Mouse (Mus musculus) macrophage (primary cell): ENCODE results near the gene Mageb1. TPM values are rescaled to one million over a fixed set of nuclear protein-coding genes. Genes with fewer than 3 reads are reported as not detected.
"Not testable (repeated sequence)": the region's sequence is repeated elsewhere in the genome, so short reads cannot be mapped to it uniquely, and the experiment has no call there.

Experiments
- H3K27ac ChIP-seq: fragments of 350-480 bp; formaldehyde crosslinking; 2 replicates; pipeline ENCODE4 v1.9.0; 2021
- H3K36me3 ChIP-seq: fragments of 350-480 bp; formaldehyde crosslinking; 2 replicates; pipeline ENCODE4 v1.9.0; 2021; ENCODE audit errors: inconsistent target
- H3K4me3 ChIP-seq: fragments of 350-480 bp; formaldehyde crosslinking; 2 replicates; pipeline ENCODE4 v1.9.0; 2021; ENCODE audit errors: inconsistent target
- H3K79me2 ChIP-seq: fragments of 350-480 bp; formaldehyde crosslinking; 2 replicates; pipeline ENCODE4 v1.9.0; 2021; ENCODE audit errors: inconsistent target
- WGBS: methylation state at CpG from one replicate; pipeline ENCODE4 v1.1.7; 2026; ENCODE audit warnings: inconsistent platforms; ENCODE audit not compliant: missing documents; 5-methylcytosine and 5-hydroxymethylcytosine counted together
- polyA plus RNA-seq: library from polyadenylated mRNA; stranded (reverse); fragments of 250-400 nt; gene quantifications from 3 replicates; pipeline ENCODE4 v1.2.4, GENCODE M21; 2018; ENCODE audit warnings: inconsistent platforms
- total RNA-seq, 78 experiments: library from RNA; depleted of rRNA; stranded (reverse); fragments of 250-400 nt; gene quantifications; 1 replicate in 9 of 78; 2 replicates in 24 of 78; 3 replicates in 43 of 78; 4 replicates in 2 of 78; pipeline ENCODE4 v1.2.4; 2018; ENCODE audit warnings: inconsistent platforms in 56 of 78

The Mageb1 gene
- not detected for total RNA-seq (2018; cell fraction: chromatin; rRNA removed)
- total RNA-seq (2018; cell fraction: cytosol; rRNA removed) = not detected
- total RNA-seq (2018; cell fraction: nucleus; rRNA removed) = not detected
- polyA plus RNA-seq = not detected in 3 replicates

DNA sequence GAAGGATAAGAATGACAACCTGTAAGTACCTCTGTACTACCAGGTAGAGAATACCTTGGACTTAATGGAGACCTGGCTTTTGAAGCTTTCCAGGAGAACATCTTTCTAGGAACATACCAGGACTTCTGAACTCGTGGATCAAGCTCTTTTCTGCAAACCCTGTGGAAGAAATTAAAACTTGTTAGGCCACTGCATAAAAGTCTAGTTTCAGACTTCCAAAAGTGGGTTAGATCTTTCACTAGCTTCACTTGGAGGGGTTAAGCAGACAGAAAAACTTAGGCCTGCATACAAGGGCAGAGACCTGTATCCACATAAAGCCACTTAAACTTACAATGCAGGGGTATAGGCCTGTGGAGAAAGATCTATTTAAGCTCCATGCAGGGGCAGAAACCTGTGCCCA, at the start of gene Mageb1:
Gene Mageb1 (minus strand): TSS at position 101 of the 400 bp plus-strand sequence.
- H3K4me3 ChIP-seq, H3K79me2 ChIP-seq, H3K36me3 ChIP-seq, H3K27ac ChIP-seq: not testable (repeated sequence)
- no CpG with 5 or more reads among the region's 1 CpGs for WGBS

Other genes with a start within 250 kb of the Mageb1 start
- gene Mageb5, start 233.3 kb downstream of the Mageb1 start, polyA plus RNA-seq = not detected in 3 replicates